Mouse (Mus musculus): ENCODE measurements around the gene Pdzd8. TPM values are rescaled to one million over a fixed set of nuclear protein-coding genes. Genes with fewer than 3 reads are reported as not detected.

Gene Pdzd8
- total RNA-seq, 2 experiments from 2014 or later: 49.5 to 49.6 TPM

DNA sequence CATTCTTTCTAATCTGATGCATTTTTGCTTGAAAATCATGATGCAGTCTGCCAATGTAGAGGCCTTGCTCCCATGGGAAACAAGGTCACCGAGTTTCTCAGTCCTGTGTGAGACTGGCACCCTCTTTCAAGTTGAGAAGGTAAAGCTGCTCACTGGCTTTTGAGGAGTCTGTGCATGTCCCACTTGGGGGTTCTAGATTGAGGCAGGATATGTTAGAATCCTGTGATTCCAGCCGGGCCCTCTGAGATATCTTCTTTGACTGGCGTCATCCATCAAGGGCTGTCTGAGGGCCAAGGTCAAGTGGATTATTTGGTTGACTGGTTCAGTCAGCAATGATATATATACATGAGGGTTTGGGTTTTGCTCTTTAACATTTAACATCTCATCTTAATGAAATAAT, 63.6 kb downstream of the Pdzd8 start:
- intact Hi-C loops (cut with DNase I): no loop called here
- no peak for DNase-seq

DNA sequence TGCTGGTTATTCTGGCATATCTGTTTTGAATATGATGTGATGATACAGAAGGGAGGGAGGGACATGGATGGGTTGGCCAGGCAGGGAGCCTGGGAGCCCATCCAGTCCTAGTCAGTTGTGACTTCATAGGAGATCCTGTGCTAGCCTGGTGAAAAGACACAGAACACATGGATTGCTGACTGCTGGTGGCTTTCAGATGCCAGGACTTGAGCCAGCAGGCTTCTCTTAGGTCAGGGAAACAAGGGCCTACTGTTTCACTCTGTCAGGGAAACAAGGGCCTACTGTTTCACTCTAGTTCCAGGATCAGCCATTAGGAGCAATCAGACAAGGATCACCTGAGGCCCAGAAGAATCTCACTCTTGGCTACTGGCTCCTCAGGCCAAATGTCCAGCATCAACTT, 64.7 kb downstream of the Pdzd8 start:
- intact Hi-C loops (cut with DNase I): no loop called here
- DNase-seq: no peak

DNA sequence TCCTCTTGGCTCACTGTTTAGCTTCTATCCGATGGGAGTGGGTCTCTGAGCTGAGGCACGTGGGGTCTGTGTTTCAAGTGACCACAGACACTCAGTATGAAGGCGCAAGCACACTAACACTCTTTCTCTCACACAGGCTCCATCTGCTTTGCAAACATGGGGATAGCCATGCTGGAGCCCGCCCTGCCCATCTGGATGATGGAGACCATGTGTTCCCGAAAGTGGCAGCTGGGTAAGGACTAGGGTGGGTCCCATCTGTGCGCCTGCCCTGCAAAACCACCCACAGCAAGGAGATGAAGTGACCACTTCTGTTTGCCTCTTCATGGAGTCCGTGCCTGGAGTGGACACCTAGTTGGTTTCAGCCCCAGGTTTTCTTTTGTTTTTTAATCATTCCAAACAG, 69.2 kb downstream of the Pdzd8 start:
- intact Hi-C loops (cut with DNase I): no loop called here
- DNase-seq: peak; percentile 28

GRCm38 (mm10) chr19:59273190-59273589, 72.4 kb downstream of the Pdzd8 start:
- no peak for DNase-seq
- intact Hi-C loops (cut with DNase I): no loop called here

- DNase-seq: peak; percentile 13
- intact Hi-C loops (cut with DNase I): no loop called here
Measured at GRCm38 (mm10) chr19:59267417-59267963, 78.1 kb downstream of the Pdzd8 start.

- no peak for DNase-seq
- intact Hi-C loops (cut with DNase I): no loop called here
Measured at GRCm38 (mm10) chr19:59265907-59266306, 79.7 kb downstream of the Pdzd8 start.

DNA sequence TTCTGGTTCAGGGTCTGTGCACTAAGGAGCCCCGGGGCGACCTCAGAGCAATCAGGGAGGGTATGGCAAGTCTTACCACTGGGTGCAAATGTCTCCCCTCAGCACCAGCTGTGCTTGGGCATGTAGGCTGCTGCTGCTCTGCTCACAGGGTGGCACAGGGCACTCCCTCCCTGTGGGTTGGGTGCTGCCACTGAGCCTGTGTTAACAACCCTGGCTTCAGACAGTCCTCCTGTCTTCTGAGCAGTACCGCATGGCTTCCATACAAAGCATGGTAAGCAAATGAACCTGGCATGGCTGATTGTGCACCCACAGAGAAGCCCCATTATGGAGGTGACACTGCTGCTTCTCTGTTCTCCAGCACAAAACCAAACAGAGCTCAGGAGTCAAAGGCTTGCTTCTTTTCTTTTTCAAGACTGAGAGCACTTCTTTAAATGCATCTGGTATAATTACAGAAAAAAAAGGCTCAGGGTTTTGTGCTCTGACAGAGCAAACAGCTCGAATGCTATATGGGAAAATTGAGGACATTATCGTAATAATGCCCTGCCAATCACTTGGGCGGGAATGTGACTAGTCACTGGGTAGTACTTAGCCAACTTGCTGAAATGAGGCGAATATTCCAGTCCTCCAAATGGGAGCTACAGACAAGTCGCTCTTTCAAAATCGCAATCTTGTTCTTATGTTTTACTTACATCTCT, 80.6 kb downstream of the Pdzd8 start:
- intact Hi-C loops (cut with DNase I): no loop called here
- DNase-seq: no peak

- intact Hi-C loops (cut with DNase I): no loop called here
- DNase-seq: no peak
Measured at GRCm38 (mm10) chr19:59263171-59263570, 82.4 kb downstream of the Pdzd8 start.

- DNase-seq: no peak
- intact Hi-C loops (cut with DNase I): no loop called here
Measured at GRCm38 (mm10) chr19:59261604-59262003, 84.0 kb downstream of the Pdzd8 start.

DNA sequence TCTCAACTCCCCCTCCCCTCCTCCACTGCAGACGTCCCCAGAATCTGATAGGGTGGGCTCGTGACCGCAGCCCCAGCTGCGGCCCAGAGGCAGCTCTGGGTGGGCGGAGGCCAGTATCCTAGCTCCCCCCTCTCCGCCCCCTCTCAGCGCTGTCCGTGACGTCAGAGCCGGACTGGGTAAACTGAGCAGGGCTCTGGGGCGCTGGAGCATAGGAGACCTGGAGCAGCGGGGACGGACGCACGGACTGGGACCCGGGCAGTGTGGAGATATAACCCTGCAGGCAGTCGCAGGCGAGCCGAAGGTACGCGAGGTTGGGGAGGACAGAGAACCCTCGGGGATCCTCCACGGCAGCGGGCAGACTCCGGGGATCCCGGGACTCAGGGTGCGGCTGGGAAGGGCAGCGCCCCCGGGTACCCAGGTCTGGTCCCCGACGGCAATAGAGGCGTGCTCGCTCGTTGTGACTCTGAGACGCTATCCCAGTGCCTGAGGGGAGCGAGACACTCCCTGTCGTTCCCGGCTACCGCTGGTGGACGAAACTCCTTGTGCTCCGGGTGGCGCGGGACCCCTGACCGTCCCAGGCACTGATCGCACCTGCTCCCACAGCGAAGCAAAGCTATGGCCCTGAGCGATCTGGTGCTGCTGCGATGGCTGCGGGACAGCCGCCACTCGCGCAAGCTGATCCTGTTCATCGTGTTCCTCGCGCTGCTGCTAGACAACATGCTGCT, 84.7 kb downstream of the Pdzd8 start, which contains the start of gene Slc18a2:
Gene Slc18a2 (plus strand): TSS at position 179 of the 725 bp plus-strand sequence.
- intact Hi-C loops (cut with DNase I): no loop called here
- no peak for DNase-seq

- DNase-seq: no peak
- intact Hi-C loops (cut with DNase I): no loop called here
Measured at GRCm38 (mm10) chr19:59259633-59260032, 85.9 kb downstream of the Pdzd8 start.

DNA sequence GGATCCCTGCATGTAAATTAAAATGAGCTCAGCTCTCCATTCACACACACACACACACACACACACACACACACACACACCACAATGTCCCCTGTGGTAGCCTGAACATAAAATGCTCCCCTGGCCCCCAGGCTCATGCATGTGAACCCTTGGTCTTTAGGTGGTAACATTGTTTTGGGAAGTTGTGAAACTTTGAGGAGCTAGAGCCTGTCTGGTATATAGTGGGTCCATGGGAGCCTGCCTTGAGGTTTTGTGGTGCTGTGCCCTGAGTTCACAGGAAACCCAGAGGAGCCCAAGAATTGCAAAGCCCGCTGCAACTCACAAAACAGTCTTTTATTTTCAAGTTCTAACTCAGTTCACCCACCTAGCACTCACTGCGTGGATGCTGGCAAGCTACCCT, 92.9 kb downstream of the Pdzd8 start:
- DNase-seq: no peak
- intact Hi-C loops (cut with DNase I): no loop called here

DNA sequence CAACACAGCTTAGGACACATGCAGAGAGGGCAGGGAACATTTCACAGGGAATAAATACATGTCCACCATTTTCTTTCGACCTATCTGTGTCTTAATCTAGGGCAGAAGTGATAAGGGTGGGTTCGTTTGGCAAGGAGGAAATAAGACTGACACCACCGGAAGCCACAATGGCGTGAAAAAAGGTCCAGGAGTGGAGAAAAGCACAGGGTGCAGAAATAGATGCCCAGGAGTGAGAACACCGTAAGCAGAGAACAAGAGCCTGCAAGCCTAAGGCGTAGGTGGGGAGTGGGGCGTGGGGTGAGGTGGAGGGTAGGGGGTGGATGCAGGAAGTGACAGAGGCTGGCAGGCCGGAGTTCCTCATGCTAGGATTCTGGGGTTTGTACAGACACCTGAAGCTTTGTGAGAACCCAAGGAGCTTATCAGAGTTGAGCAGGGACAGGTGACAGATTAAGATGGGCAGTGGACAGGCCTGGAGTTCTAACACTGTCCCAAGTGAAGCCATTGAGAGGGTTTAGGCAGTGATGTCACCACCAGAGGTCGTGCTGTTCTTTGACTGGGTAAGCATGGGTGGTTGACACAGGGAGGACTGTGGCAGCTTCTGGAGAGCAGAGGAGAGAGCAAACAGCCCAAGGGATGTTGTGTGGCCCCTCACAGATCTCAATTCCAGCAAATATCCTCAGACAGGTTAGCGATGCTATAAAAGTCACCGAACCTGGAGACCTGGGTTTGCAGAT, 96.9 kb downstream of the Pdzd8 start:
- intact Hi-C loops (cut with DNase I): no loop called here
- DNase-seq: no peak

GRCm38 (mm10) chr19:59248144-59248543, 97.4 kb downstream of the Pdzd8 start:
- no peak for DNase-seq
- intact Hi-C loops (cut with DNase I): no loop called here

Other genes starting within 250 kb of the Pdzd8 start
- 1 to 10 TPM; 2.4 to 3.2 TPM for gene Vax1, start 175.7 kb downstream of the Pdzd8 start, total RNA-seq (2021)
- gene Kcnk18, start 126.6 kb downstream of the Pdzd8 start, total RNA-seq (2021): not detected
- gene Slc18a2, start 84.9 kb downstream of the Pdzd8 start, total RNA-seq (2021): 1 to 10 TPM; 4.6 to 6.0 TPM
- gene Rps12-ps3, start 23.5 kb downstream of the Pdzd8 start, total RNA-seq (2021): 100 to 1,000 TPM; 506 to 561 TPM
- gene Emx2, start 112.6 kb upstream of the Pdzd8 start, total RNA-seq (2021): 10 to 100 TPM in 1 of 2 experiments, 1 to 10 TPM in 1; 9.1 to 12.7 TPM

Measured in left cerebral cortex, postnatal 4 days (tissue).